Mouse (Mus musculus) spleen, postnatal 4 days (tissue): ENCODE results near the gene Pdxdc1.
"Not testable (repeated sequence)": the region's sequence is repeated elsewhere in the genome, so short reads cannot be mapped to it uniquely, and the experiment has no call there.

ENCODE experiments used
- DNase-seq, 2 experiments: peaks; one replicate each; pipeline ENCODE4 v3.0.0; 2022; ENCODE audit warnings: low spot score in 2 of 2

Pdxdc1 gene

DNA sequence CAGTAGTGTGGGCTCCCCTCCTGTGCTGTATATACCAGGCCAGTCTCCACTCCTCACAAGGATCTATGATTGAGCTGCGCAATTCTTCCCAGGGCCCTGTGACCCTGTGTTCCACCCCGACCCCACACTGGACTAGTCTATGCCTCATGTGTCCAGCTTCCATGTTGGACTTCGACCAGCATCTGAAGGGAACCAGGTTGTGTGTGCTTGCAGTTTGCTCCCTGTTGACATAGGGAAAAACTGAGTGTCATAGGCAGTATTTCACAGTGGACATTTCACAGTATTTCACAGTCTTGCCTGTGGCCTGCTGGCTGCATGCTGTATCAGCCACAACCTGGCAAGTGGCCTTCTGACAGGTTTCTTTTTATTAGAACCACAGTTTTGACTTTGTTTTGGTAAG is 89.7 kb downstream of the Pdxdc1 start:
- no peak for DNase-seq

DNA sequence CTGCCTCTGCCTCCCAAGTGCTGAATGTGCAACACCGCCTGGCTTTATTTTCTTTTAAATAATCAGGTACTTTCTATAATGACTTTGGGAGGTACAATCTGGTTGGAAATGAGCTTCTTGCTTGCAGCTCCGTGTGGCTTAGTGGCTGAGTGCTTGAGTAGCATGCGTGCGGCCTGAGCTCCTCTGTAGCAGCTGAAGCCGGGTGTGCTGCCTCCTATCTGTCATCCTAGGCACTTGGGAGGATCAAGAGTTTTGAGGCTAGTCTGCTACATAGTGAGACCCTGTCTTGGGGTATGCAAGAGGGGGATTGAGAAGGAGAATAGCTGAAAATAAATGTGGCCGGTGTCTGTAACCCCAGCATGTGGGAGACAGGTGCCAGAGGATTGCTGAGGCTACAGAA is 90.8 kb downstream of the Pdxdc1 start:
- DNase-seq = no peak

DNA sequence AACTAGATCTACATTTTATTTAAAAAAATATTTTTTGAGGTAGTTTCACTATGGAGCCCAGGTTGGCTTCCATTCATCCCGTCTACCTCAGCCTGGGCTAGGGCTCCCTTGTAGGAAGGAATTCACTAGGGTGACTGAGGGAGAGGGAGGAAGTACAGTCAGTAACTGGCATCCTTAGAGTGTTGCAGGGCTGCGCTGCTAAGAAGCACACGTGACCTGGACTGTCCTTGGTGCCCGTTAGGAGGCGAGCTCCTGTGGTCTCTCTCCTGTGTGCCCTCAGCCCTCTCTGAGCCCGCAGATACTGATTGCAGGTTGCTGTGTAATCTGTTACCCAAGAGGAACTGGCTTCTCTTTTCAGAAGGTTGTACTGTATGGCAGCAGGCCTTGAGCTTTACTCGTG is 94.5 kb downstream of the Pdxdc1 start:
- no peak for DNase-seq

DNA sequence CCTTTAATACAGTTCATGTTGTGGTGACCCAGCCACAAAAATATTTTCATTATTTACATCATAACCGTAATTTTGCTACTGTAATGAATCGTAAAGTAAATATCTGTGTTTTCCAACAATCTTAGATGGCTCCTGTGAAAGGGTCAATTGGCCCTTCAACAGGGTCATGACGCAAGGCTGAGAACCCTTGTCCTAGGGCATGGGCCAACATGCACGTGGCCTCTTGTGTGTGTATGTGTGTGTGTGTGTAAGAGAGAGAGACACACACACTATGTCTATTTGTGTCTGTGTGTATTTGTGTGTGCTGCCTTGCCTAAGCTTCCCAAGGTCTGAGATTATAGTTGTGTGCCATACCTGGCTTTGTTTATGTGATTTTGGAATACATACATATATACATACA is 95.3 kb downstream of the Pdxdc1 start:
- no peak for DNase-seq

DNA sequence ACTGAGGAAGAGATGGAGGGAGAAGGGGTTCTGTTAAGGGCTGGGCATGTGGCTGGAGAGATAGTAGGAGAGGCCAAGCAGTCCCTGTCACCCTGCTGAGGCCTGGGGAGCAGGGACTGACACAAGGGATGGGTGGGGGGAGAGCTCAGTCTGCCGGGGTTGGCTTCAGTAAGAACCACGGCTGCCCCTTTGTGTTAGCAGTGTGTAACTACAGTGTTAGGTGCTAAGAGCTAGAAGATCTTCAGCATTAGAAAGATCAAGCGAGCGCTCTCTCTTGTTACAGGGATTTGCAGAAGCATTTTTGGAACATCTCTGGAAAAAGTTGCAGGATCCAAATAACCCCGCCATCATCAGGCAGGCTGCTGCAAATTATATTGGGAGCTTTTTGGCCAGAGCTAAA is 98.3 kb downstream of the Pdxdc1 start:
- no peak for DNase-seq

DNA sequence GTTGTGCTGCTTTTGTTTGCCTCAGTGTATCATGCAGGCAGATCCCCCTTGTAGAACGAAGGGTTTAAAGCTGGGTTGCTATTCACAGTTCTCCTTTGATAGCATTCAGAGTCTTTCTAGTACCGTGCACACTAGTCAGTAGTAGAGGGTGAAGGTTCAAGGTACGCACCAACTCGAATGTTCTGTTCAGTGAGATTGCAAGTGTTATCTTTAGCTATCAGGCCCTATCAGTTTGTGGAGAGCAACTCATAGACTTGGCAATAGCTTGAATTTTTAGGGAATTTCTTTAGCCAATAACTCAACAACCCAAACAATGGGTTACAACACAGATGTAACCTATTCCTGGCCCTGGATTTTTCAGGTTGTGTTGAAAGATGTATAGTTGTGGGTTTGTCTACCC is 101.7 kb downstream of the Pdxdc1 start:
- DNase-seq = no peak

DNA sequence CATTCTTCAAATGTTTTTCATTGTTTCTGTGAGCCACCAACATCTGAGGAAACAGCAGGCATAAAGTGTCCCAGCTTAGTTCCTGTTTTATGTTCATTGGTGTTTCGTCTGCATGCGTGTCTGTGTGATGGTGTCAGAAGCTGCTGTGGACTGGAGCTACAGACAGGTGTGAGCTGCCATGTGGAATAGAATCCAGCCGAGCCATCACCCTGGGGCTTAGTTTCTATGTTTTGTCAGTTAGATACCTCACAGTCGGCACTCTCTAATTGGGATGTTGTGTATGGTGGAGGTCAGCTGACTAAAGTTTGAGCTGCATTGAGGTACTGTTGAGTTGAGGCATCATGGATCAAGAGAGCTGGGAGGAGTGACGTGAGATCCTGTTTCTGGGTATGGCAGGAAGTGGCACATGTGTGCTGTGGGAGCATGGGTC is 106.2 kb downstream of the Pdxdc1 start:
- DNase-seq = no peak

DNA sequence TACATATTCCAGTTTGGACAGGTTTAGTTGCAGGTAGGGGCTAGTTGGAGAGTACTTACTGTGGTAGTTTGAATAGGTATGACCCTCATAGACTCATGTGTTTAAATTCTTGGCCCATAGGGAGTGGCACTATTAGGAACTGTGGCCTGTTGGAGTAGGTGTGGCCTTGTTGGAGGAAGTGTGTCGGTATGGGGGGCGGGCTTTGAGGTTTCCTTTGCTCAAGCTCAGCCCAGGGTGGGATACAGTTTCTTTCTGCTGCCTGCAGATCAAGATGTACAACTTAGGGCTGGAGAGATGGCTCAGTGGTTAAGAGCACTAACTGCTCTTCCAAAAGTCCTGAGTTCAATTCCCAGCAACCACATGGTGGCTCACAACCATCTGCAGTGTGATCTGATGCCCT is 109.5 kb downstream of the Pdxdc1 start:
- not testable (repeated sequence) for DNase-seq

DNA sequence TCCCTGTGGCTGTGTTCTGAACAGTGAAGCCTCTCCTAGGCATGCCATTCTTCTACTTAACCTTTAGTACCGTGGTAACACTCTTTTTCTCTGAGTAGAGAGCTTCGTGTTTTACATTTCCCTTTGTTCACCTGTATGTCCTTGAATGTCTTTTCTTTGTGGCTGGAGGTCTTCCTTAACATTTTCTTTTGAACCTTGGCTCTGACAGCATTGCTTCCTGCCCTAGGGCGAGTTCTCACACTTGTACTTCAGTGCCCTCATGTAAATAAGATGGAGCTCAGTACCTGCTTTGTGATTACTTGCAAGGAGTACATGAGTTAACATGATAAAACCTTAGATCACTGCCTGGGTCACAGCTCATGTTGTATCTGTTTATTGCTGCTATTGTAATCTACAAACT is 117.0 kb downstream of the Pdxdc1 start:
- no peak for DNase-seq
